Mouse (Mus musculus) ES-Bruce4 (cell line): ENCODE data around the gene Golim4.

Source experiments
- CTCF ChIP-seq: IDR thresholded peaks from one replicate; pipeline ENCODE4 v1.8.1; 2011; ENCODE audit warnings: low read depth, low read length
- POLR2A ChIP-seq: IDR thresholded peaks from one replicate; pipeline ENCODE4 v1.8.1; 2011; ENCODE audit warnings: low read length; ENCODE audit not compliant: insufficient read depth

DNA sequence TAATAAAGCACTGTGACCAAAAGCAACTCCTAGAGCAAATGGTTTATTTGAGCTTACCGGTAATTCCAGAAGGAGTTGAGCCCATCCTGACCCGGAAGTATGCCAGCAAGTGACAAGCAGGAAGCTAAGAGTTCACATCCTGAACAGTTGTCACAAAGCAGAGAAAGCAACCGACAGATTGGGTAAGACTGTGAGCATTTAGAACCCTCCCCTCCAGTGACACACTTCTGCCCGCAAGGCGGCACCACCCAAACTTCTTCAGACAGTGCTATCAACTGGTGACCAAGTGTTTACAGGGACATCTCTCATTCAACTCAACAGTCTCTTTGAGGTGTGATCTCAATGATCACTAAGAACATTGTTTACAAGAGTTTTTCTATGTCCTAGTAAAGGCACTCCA is 48.9 kb upstream of the Golim4 start:
- no peak for TF ChIP-seq CTCF
- no peak for TF ChIP-seq POLR2A
